Mouse (Mus musculus) activated CD4-positive, CD25-positive, alpha-beta regulatory T cell, adult 9 weeks (primary cell): Measurements from ENCODE around the gene Jrkl. TPM values are rescaled to one million over a fixed set of nuclear protein-coding genes. Genes with fewer than 3 reads are reported as not detected.

Experiments
- polyA plus RNA-seq: library from polyadenylated mRNA; unstranded; fragments of 100-300 nt; shearing (Covaris generic); gene quantifications from one replicate; pipeline ENCODE4 v1.2.1, GENCODE M21; 2017

Gene Jrkl
- polyA plus RNA-seq: 5.7 TPM

DNA sequence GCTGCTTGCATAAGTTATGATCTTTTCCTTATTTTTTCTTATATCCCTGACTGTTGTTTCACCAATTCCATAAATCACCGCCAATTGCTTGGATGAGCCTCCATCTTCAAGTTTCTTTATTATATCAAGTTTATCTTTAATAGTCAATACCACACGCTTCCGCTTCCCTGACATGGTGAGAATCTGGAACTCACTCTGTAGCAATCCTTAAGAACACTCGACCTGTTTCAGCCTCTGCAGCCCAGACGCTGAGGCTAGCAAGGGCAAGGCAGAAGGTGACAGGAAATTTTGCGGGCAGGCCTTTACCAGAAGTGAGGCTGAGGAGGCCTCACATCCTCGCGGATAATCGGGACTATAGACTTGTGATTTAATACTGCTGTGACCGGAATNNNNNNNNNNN, at the start of gene Jrkl:
Gene Jrkl (minus strand): TSS at position 349 of the 400 bp plus-strand sequence.

DNA sequence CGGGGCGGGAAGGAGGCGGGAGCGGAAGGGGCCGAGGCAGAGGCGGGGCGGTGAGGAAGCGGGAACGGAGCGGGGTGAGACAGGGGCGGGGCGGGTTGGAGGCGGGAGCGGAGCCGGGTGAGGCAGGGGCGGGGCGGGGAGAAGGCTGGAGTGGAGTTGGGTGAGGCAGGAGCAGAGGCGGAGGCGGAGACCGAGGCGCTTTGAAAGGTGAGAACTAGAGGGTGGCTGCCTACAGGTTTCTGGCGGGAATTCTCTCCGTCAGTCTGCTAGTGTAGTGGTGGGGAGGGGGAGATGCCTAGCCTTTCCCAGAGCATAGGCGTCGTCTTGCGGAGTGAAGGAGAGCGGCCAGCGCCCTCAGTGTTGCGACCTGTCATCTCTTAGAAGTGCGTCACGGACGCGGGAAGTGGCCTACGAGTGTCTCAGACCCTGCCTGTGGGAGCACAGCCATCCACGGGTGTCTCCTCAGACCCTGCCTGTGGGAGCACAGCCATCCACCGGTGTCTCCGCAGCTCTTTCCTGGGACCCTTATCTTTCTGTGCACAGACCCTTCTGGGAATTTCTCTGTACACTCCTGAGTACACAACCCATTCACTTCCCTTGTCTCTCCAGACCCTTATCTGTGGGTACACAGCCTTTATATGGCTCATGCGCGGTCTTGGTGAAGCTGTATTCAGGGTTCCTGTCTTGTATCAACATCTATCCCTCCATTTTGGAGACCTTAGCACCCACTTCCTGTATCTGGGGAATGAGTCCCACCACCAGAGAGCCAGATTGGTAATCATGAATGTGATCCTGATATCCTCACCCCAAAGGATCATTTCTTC, 1.4 kb upstream of the Jrkl start, which contains the start of gene Ccdc82:
Gene Ccdc82 (plus strand): TSS at position 141 of the 824 bp plus-strand sequence.

Other genes with a start within 250 kb of the Jrkl start
- gene Ccdc82, start 1.1 kb upstream of the Jrkl start, polyA plus RNA-seq: 43.1 TPM
- gene Maml2, start 52.1 kb upstream of the Jrkl start, polyA plus RNA-seq: 11.4 TPM
- gene Gm17571, start 200.9 kb upstream of the Jrkl start, polyA plus RNA-seq: not detected